Mouse (Mus musculus): ENCODE data around the gene Gm3239. TPM values are rescaled to one million over a fixed set of nuclear protein-coding genes. Genes with fewer than 3 reads are reported as not detected.
"Not testable (repeated sequence)": the region's sequence is repeated elsewhere in the genome, so short reads cannot be mapped to it uniquely, and the experiment has no call there.

The Gm3239 gene
- not detected in 2 replicates for polyA plus RNA-seq (2016; fragmentation: Nextera tagmentation; extraction: Ambion mirVana)

DNA sequence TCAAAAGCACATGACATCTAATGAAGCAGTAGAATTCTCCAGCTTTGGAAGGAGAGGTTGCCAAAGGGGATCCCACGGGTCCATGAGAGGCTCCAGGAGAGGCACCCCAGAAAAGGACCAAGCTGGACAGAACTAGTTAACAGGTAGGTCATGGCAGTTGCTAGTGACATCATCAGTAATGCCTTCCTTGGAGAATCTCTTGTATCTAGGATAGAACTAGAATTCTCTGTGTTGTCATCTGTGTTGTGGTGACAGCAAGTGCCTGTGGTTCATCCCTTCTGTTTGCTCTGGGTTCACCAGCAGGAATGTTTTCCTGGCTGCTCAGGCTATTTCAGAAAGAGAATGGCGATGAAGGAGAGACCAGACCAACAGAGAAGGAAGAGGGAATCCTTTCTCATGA, at the start of gene Gm3239:
Gm3239 (plus strand) TSS at position 301 of the 400 bp plus-strand sequence.
- DNase-seq (ENCODE audit: low spot score); H3K9me3 ChIP-seq; H3K27me3 ChIP-seq (ENCODE audit: insufficient read depth, poor library complexity, severe bottlenecking); H3K36me3 ChIP-seq; H3K27ac ChIP-seq; H3K4me1 ChIP-seq (replicated peaks); H3K4me3 ChIP-seq: not testable (repeated sequence)
- no CpG with 5 or more reads among the region's 2 CpGs for WGBS

DNA sequence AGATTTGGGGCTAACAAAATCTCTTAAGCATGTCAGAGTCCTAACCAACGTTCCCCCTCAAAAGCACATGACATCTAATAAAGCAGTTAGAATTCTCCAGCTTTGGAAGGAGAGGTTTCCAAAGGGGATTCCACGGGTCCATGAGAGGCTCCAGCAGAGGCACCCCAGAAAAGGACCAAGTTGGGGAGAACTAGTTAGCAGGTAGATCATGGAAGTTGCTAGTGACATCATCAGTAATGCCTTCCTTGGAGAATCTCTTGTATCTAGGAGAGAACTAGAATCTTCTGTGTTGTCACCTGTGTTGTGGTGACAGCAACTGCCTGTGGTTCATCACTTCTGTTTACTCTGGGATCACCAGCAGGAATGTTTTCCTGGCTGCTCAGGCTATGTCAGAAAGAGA, 31.9 kb upstream of the Gm3239 start, which contains the start of gene Gm8159:
Gm8159 (plus strand) TSS at position 301 of the 400 bp plus-strand sequence.
- WGBS = no CpG with 5 or more reads among the region's 2 CpGs
- H3K27me3 ChIP-seq (ENCODE audit: insufficient read depth, poor library complexity, severe bottlenecking); H3K27ac ChIP-seq; H3K9me3 ChIP-seq; H3K36me3 ChIP-seq; DNase-seq (ENCODE audit: low spot score); H3K4me1 ChIP-seq (replicated peaks); H3K4me3 ChIP-seq: not testable (repeated sequence)

GRCm38 (mm10) chr14:4649309-4649708, 14.7 kb upstream of the Gm3239 start:
- not testable (repeated sequence) for H3K4me1 ChIP-seq (replicated peaks); H3K9me3 ChIP-seq; H3K36me3 ChIP-seq; H3K27me3 ChIP-seq (ENCODE audit: insufficient read depth, poor library complexity, severe bottlenecking); H3K27ac ChIP-seq
- peak overlapping the region; percentile 46 for H3K4me3 ChIP-seq
- DNase-seq (ENCODE audit: low spot score) = peak; percentile 2
- WGBS = 3% methylated on average over 18 of the region's 18 CpGs

DNA sequence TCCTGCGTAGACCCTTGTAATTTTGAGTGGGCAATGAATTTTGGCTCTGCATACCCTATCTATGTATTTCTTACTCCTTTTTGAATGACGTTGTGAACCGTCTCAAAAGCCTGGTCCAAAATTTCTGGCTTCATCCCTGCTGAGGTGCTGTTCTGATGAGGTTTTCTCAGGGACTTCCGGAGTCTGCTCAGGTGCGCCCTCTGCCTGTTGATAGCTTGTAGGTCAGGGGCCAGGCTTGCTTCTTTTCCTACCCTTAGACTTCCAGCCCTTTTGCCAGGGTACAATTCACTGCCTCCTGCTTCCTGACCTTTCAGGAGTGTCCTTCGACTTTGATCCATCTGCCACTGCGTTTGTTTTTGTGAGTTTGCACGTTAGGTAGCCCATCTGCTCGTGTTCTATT, 13.7 kb upstream of the Gm3239 start:
- not testable (repeated sequence) for H3K27ac ChIP-seq; H3K4me1 ChIP-seq (replicated peaks); H3K9me3 ChIP-seq; H3K27me3 ChIP-seq (ENCODE audit: insufficient read depth, poor library complexity, severe bottlenecking); H3K4me3 ChIP-seq; DNase-seq (ENCODE audit: low spot score); H3K36me3 ChIP-seq
- 4% methylated on average over 6 of the region's 9 CpGs for WGBS

DNA sequence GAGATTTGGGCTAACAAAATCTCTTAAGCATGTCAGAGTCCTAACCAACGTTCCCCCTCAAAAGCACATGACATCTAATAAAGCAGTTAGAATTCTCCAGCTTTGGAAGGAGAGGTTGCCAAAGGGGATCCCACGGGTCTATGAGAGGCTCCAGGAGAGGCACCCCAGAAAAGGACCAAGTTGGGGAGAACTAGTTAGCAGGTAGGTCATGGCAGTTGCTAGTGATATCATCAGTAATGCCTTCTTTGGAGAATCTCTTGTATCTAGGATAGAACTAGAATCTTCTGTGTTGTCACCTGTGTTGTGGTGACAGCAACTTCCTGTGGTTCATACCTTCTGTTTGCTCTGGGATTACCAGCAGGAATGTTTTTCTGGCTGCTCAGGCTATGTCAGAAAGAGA, 44.9 kb downstream of the Gm3239 start, which contains the start of gene Gm7876:
Gm7876 (plus strand) TSS at position 301 of the 400 bp plus-strand sequence.
- WGBS = 85% methylated on average over 1 of the region's 2 CpGs
- H3K36me3 ChIP-seq; H3K4me3 ChIP-seq; H3K27ac ChIP-seq; H3K27me3 ChIP-seq (ENCODE audit: insufficient read depth, poor library complexity, severe bottlenecking); H3K9me3 ChIP-seq; H3K4me1 ChIP-seq (replicated peaks); DNase-seq (ENCODE audit: low spot score): not testable (repeated sequence)

Other genes starting within 250 kb of the Gm3239 start
- 0.68 and 0.86 TPM in 2 replicates for gene Gm3164, start 248.7 kb upstream of the Gm3239 start, polyA plus RNA-seq (2016; fragmentation: Nextera tagmentation; extraction: Ambion mirVana)
- gene Gm3173, start 233.2 kb upstream of the Gm3239 start, polyA plus RNA-seq (2016; fragmentation: Nextera tagmentation; extraction: Ambion mirVana) = not detected in 2 replicates
- not detected in 2 replicates for gene Gm3182, start 182.4 kb upstream of the Gm3239 start, polyA plus RNA-seq (2016; fragmentation: Nextera tagmentation; extraction: Ambion mirVana)
- not detected in 2 replicates for gene Gm3047, start 108.8 kb upstream of the Gm3239 start, polyA plus RNA-seq (2016; fragmentation: Nextera tagmentation; extraction: Ambion mirVana)
- not detected in 2 replicates for gene Gm8159, start 31.8 kb upstream of the Gm3239 start, polyA plus RNA-seq (2016; fragmentation: Nextera tagmentation; extraction: Ambion mirVana)
- not detected in 2 replicates for gene Gm7876, start 45.0 kb downstream of the Gm3239 start, polyA plus RNA-seq (2016; fragmentation: Nextera tagmentation; extraction: Ambion mirVana)
- 0.13 and 0.40 TPM in 2 replicates for gene Gm3252, start 62.6 kb downstream of the Gm3239 start, polyA plus RNA-seq (2016; fragmentation: Nextera tagmentation; extraction: Ambion mirVana)
- gene Gm9602, start 112.1 kb downstream of the Gm3239 start, polyA plus RNA-seq (2016; fragmentation: Nextera tagmentation; extraction: Ambion mirVana) = not detected in 2 replicates
- gene Gm3269, start 173.9 kb downstream of the Gm3239 start, polyA plus RNA-seq (2016; fragmentation: Nextera tagmentation; extraction: Ambion mirVana) = not detected in 2 replicates
- gene Gm3264, start 191.4 kb downstream of the Gm3239 start, polyA plus RNA-seq (2016; fragmentation: Nextera tagmentation; extraction: Ambion mirVana) = 0.24 and 0.60 TPM in 2 replicates
- not detected in 2 replicates for gene Gm3278, start 228.2 kb downstream of the Gm3239 start, polyA plus RNA-seq (2016; fragmentation: Nextera tagmentation; extraction: Ambion mirVana)

All from hindbrain, embryonic 10.5 days (tissue).